ENCODE assay signal across 9 mouse cellular contexts in genomic region chr5:96921973-96922715, GRCm38 (mm10).
DNase-seq lines count a peak whose midpoint lies in the region; ATAC-seq and TF ChIP-seq lines count a peak whose summit lies in the region.
"Had no signal": no experiment of that assay in that cellular context is flagged by ENCODE, and none has a peak within 500 bp of the region (broad histone marks: within the 10 kb centered on the region; RNA-seq: fewer than 3 reads in every experiment).

No protein-coding gene starts in this region.

- ATAC-seq in stomach, embryonic 14.5 days (ENCODE audit: insufficient number of reproducible peaks, insufficient read depth, low FRiP score, low read depth) = 0 out of 2 replicates have a peak, but pooled peaks have one; percentile 11
- ATAC-seq in stomach, postnatal 0 days (ENCODE audit: low FRiP score, low TSS enrichment) = no peak

- intact Hi-C loops in heart, postnatal 14 days (cut with DNase I) = loop anchor here (5.0 kb wide), 1 partner anchor 75 kb away; the partner anchor contains the start of gene Bmp2k

- TF ChIP-seq EP300 in stomach, postnatal 0 days (optimal IDR thresholded peaks at IDR 0.05) = no peak

- H3K4me2 ChIP-seq in stomach, embryonic 14.5 days (replicated peaks; ENCODE audit: low read depth, low read length) = no peak overlapping the region
- no peak overlapping the region for H3K4me2 ChIP-seq in stomach, postnatal 0 days (replicated peaks; ENCODE audit: low read depth)
- H3K4me2 ChIP-seq: midbrain, embryonic 12.5 days had no signal

- no peak overlapping the region; the same call in 1 of the 2 replicates for H3K27ac ChIP-seq in stomach, embryonic 14.5 days (ENCODE audit: low read length)
- no peak overlapping the region for H3K27ac ChIP-seq in stomach, postnatal 0 days (replicated peaks)
- H3K27ac ChIP-seq: midbrain, embryonic 12.5 days had no signal

- no peak for DNase-seq in stomach, postnatal 0 days (ENCODE audit: low spot score)
- DNase-seq in heart, postnatal 14 days = peak; percentile 34 to 56
- DNase-seq in kidney, postnatal 4 days = peak; percentile 41 to 54
- no peak for DNase-seq in urinary bladder, postnatal 10 days (ENCODE audit: low spot score)
- no peak for DNase-seq in urinary bladder, adult 2 months (ENCODE audit: low spot score)
- DNase-seq in ovary, adult 18-20 months (ENCODE audit: low spot score) = no peak
- no peak for DNase-seq in right cerebral cortex, postnatal 10 days (ENCODE audit: low spot score in 2 of 2)

- H3K9ac ChIP-seq in stomach, embryonic 14.5 days (replicated peaks; ENCODE audit: low read depth, low read length) = no peak overlapping the region
- H3K9ac ChIP-seq in stomach, postnatal 0 days (ENCODE audit: low read length) = no peak overlapping the region
- H3K9ac ChIP-seq: midbrain, embryonic 12.5 days had no signal

- no peaks in the 10 kb centered on the region for H3K9me3 ChIP-seq in stomach, embryonic 14.5 days (ENCODE audit: control insufficient read depth, low read depth, low read length)
- H3K9me3 ChIP-seq in stomach, postnatal 0 days (ENCODE audit: control insufficient read depth, low read length) = no peaks in the 10 kb centered on the region
- H3K9me3 ChIP-seq: midbrain, embryonic 12.5 days had no signal

- no peak overlapping the region for H3K4me3 ChIP-seq in stomach, embryonic 14.5 days (ENCODE audit: low read depth, low read length)
- no peak overlapping the region for H3K4me3 ChIP-seq in stomach, postnatal 0 days (ENCODE audit: low read depth, low read length)
- H3K4me3 ChIP-seq: midbrain, embryonic 12.5 days had no signal

- peaks cover 5% of the 10 kb centered on the region; the same call in 1 of the 2 replicates for H3K4me1 ChIP-seq in stomach, embryonic 14.5 days (ENCODE audit: control insufficient read depth, insufficient read depth, low read length)
- H3K4me1 ChIP-seq in stomach, postnatal 0 days (replicated peaks; ENCODE audit: control insufficient read depth, insufficient read depth) = no peaks in the 10 kb centered on the region
- H3K4me1 ChIP-seq: midbrain, embryonic 12.5 days had no signal

- no peaks in the 10 kb centered on the region for H3K27me3 ChIP-seq in stomach, embryonic 14.5 days (ENCODE audit: control insufficient read depth, insufficient read depth, low read length)
- H3K27me3 ChIP-seq in stomach, postnatal 0 days (ENCODE audit: control insufficient read depth, insufficient read depth, low read length) = no peaks in the 10 kb centered on the region
- H3K27me3 ChIP-seq: midbrain, embryonic 12.5 days had no signal

- TF ChIP-seq CTCF in stomach, postnatal 0 days (IDR thresholded peaks at IDR 0.05; ENCODE audit: low read depth) = no peak

- 39% methylated on average over 11 of the region's 11 CpGs for WGBS in stomach, embryonic 14.5 days
- 36% methylated on average over 11 of the region's 11 CpGs for WGBS in stomach, postnatal 0 days

- H3K36me3 ChIP-seq in stomach, embryonic 14.5 days (ENCODE audit: control insufficient read depth, insufficient read depth, low read length) = no peaks in the 10 kb centered on the region
- H3K36me3 ChIP-seq in stomach, postnatal 0 days (ENCODE audit: control insufficient read depth, insufficient read depth, low read length) = no peaks in the 10 kb centered on the region
- H3K36me3 ChIP-seq: midbrain, embryonic 12.5 days had no signal

Comparison
In these comparisons a context has a peak if more than half of its experiments do, and no peak if none do; other contexts are left out.
1. DNase-seq: peak in heart, postnatal 14 days (2 of 2) and kidney, postnatal 4 days (2 of 2); none in stomach, postnatal 0 days (single experiment), urinary bladder, postnatal 10 days (single experiment), urinary bladder, adult 2 months (single experiment), ovary, adult 18-20 months (single experiment) and right cerebral cortex, postnatal 10 days (0 of 2).